Mouse (Mus musculus) liver, embryonic 16.5 days (tissue): ENCODE data around the gene Pnisr. TPM values are rescaled to one million over a fixed set of nuclear protein-coding genes. Genes with fewer than 3 reads are reported as not detected.
A peak's percentile ranks its signal among the peaks of the same experiment; 100 is the strongest.

Experiments used
- ATAC-seq: fragments of 200-750 bp; cut with Nextera tagmentation; 2 replicates; pipeline ENCODE4 v1.8.0; 2017; ENCODE audit warnings: low read depth, mild to moderate bottlenecking, moderate number of reproducible peaks, moderate library complexity
- H3K27ac ChIP-seq: fragments of 300-500 bp; sonication (generic); 2 replicates; pipeline ENCODE4 v1.5.1; 2014; ENCODE audit warnings: mild to moderate bottlenecking, low read length
- H3K27me3 ChIP-seq: fragments of 300-500 bp; sonication (generic); 2 replicates; pipeline ENCODE4 v1.6.1; 2014; ENCODE audit warnings: low read depth, low read length, mixed read lengths; ENCODE audit not compliant: control insufficient read depth, insufficient read depth
- H3K36me3 ChIP-seq: fragments of 300-500 bp; sonication (generic); 2 replicates; pipeline ENCODE4 v1.6.1; 2014; ENCODE audit warnings: mild to moderate bottlenecking; ENCODE audit not compliant: control insufficient read depth, insufficient read depth
- H3K4me1 ChIP-seq: fragments of 300-500 bp; sonication (generic); 2 replicates; pipeline ENCODE4 v1.6.1; 2014; ENCODE audit warnings: low read depth, low read length, mixed read lengths; ENCODE audit not compliant: control insufficient read depth
- H3K4me2 ChIP-seq: fragments of 300-500 bp; sonication (generic); 2 replicates; pipeline ENCODE4 v1.6.1; 2014; ENCODE audit warnings: low read depth, low read length, mixed read lengths
- H3K4me3 ChIP-seq: fragments of 300-500 bp; sonication (generic); 2 replicates; pipeline ENCODE4 v1.5.1; 2014; ENCODE audit warnings: low read depth, mild to moderate bottlenecking, low read length
- H3K9ac ChIP-seq: fragments of 300-500 bp; sonication (generic); 2 replicates; pipeline ENCODE4 v1.6.1; 2014; ENCODE audit warnings: low read depth, low read length
- H3K9me3 ChIP-seq: fragments of 300-500 bp; sonication (generic); replicated peaks from 2 replicates; pipeline ENCODE4 v1.6.1; 2016; ENCODE audit warnings: low read length; ENCODE audit not compliant: control insufficient read depth
- WGBS: fragments of 180-500 bp; shearing (Covaris S2); extraction: QIAGEN DNeasy Blood & Tissue Kit; methylation state at CpG from one replicate; pipeline ENCODE4 v1.1.7; 2014; ENCODE audit not compliant: insufficient replicate concordance; 5-methylcytosine and 5-hydroxymethylcytosine counted together
- polyA plus RNA-seq: library from polyadenylated mRNA; unstranded; fragments of >200 nt; fragmentation: Nextera tagmentation; extraction: Ambion mirVana; gene quantifications from 2 replicates; pipeline ENCODE4 v1.2.1, GENCODE M21; 2015

Pnisr gene
- 36.5 and 39.8 TPM in 2 replicates for polyA plus RNA-seq

- Histone ChIP-seq H3K4me2 (peak within 1 kb of the TSS; percentile 84), H3K9me3 (no peaks in the 10 kb centered on the region), H3K4me3 (peak within 1 kb of the TSS; percentile 96), H3K27ac (peak within 1 kb of the TSS; percentile 95), H3K27me3 (no peaks in the 10 kb centered on the region), H3K4me1 (peaks cover 5% of the 10 kb centered on the region), H3K9ac (peak within 1 kb of the TSS; percentile 95), H3K36me3 (no peaks in the 10 kb centered on the region)
- peak; percentile 97 for ATAC-seq
- under 1% methylated on average over 50 of the region's 50 CpGs for WGBS
These were observed at the start of gene Pnisr for GRCm38 (mm10) chr4:21847481-21848286. Pnisr (plus strand) TSS chr4:21847583.

GRCm38 (mm10) chr4:21801013-21801412, 46.4 kb upstream of the Pnisr start:
- Histone ChIP-seq H3K36me3 (peaks cover 47% of the 10 kb centered on the region), H3K4me2 (no peak overlapping the region), H3K4me1 (no peaks in the 10 kb centered on the region), H3K27me3 (no peaks in the 10 kb centered on the region), H3K9me3 (no peaks in the 10 kb centered on the region), H3K9ac (no peak overlapping the region), H3K4me3 (no peak overlapping the region), H3K27ac (no peak overlapping the region)
- 90% methylated on average over 1 of the region's 1 CpGs for WGBS
- no peak for ATAC-seq

GRCm38 (mm10) chr4:21801620-21802019, 45.8 kb upstream of the Pnisr start:
- Histone ChIP-seq H3K9me3 (no peaks in the 10 kb centered on the region), H3K9ac (no peak overlapping the region), H3K4me1 (no peaks in the 10 kb centered on the region), H3K27ac (no peak overlapping the region), H3K36me3 (peaks cover 47% of the 10 kb centered on the region), H3K4me2 (no peak overlapping the region), H3K27me3 (no peaks in the 10 kb centered on the region), H3K4me3 (no peak overlapping the region)
- 52% methylated on average over 2 of the region's 2 CpGs for WGBS
- ATAC-seq, result peak; percentile 70

- H3K36me3 ChIP-seq, result peaks cover 36% of the 10 kb centered on the region
- H3K27ac ChIP-seq, result no peak overlapping the region
- WGBS, result 83% methylated on average over 5 of the region's 5 CpGs
- no peaks in the 10 kb centered on the region for H3K4me1 ChIP-seq
- no peak for ATAC-seq
- H3K9ac ChIP-seq, result no peak overlapping the region
- no peaks in the 10 kb centered on the region for H3K9me3 ChIP-seq
- no peak overlapping the region for H3K4me3 ChIP-seq
- H3K4me2 ChIP-seq, result no peak overlapping the region
- no peaks in the 10 kb centered on the region for H3K27me3 ChIP-seq
These were observed 40.2 kb upstream of the Pnisr start for GRCm38 (mm10) chr4:21807204-21807603.

- no peaks in the 10 kb centered on the region for H3K27me3 ChIP-seq
- WGBS, result 78% methylated on average over 3 of the region's 3 CpGs
- H3K36me3 ChIP-seq, result peaks cover 23% of the 10 kb centered on the region
- ATAC-seq, result no peak
- no peak overlapping the region for H3K4me3 ChIP-seq
- H3K9me3 ChIP-seq, result no peaks in the 10 kb centered on the region
- H3K27ac ChIP-seq, result no peak overlapping the region
- H3K9ac ChIP-seq, result no peak overlapping the region
- H3K4me1 ChIP-seq, result no peaks in the 10 kb centered on the region
- H3K4me2 ChIP-seq, result no peak overlapping the region
These were observed 36.8 kb upstream of the Pnisr start for GRCm38 (mm10) chr4:21810608-21811007.

- 89% methylated on average over 6 of the region's 6 CpGs for WGBS
- no peak overlapping the region for H3K4me2 ChIP-seq
These were observed 34.7 kb upstream of the Pnisr start for GRCm38 (mm10) chr4:21812635-21813034.

GRCm38 (mm10) chr4:21814029-21814428, 33.4 kb upstream of the Pnisr start:
- Histone ChIP-seq H3K27ac (no peak overlapping the region), H3K4me3 (no peak overlapping the region), H3K4me1 (no peaks in the 10 kb centered on the region), H3K36me3 (peaks cover 32% of the 10 kb centered on the region), H3K27me3 (no peaks in the 10 kb centered on the region), H3K4me2 (no peak overlapping the region), H3K9ac (no peak overlapping the region), H3K9me3 (no peaks in the 10 kb centered on the region)
- 35% methylated on average over 2 of the region's 2 CpGs for WGBS
- peak; percentile 39; the same call in 1 of the 2 replicates for ATAC-seq

More at GRCm38 (mm10) chr4:21812635-21813034, 34.7 kb upstream of the Pnisr start:
- no peak overlapping the region for H3K4me3 ChIP-seq
- no peaks in the 10 kb centered on the region for H3K27me3 ChIP-seq
- peaks cover 27% of the 10 kb centered on the region for H3K36me3 ChIP-seq
- H3K9me3 ChIP-seq, result no peaks in the 10 kb centered on the region
- no peaks in the 10 kb centered on the region for H3K4me1 ChIP-seq
- H3K9ac ChIP-seq, result no peak overlapping the region
- no peak for ATAC-seq
- H3K27ac ChIP-seq, result no peak overlapping the region

- Histone ChIP-seq H3K27ac (no peak overlapping the region), H3K9ac (no peak overlapping the region), H3K4me3 (no peak overlapping the region), H3K27me3 (no peaks in the 10 kb centered on the region), H3K9me3 (no peaks in the 10 kb centered on the region), H3K4me1 (no peaks in the 10 kb centered on the region), H3K4me2 (no peak overlapping the region), H3K36me3 (peaks cover 28% of the 10 kb centered on the region)
- WGBS, result 83% methylated on average over 2 of the region's 2 CpGs
- ATAC-seq, result no peak
These were observed 20.8 kb upstream of the Pnisr start for GRCm38 (mm10) chr4:21826616-21827015.

GRCm38 (mm10) chr4:21832844-21833243, 14.5 kb upstream of the Pnisr start:
- Histone ChIP-seq H3K4me1 (no peaks in the 10 kb centered on the region), H3K27ac (no peak overlapping the region), H3K36me3 (peaks cover 24% of the 10 kb centered on the region), H3K4me2 (no peak overlapping the region), H3K27me3 (no peaks in the 10 kb centered on the region), H3K9ac (no peak overlapping the region), H3K9me3 (no peaks in the 10 kb centered on the region), H3K4me3 (no peak overlapping the region)
- WGBS, result 96% methylated on average over 8 of the region's 8 CpGs
- no peak for ATAC-seq
